Mouse (Mus musculus) frontal cortex, postnatal 14 days (tissue): ENCODE measurements around the gene Lpgat1.

Source experiments
- DNase-seq, 2 experiments: peaks; one replicate each; pipeline ENCODE4 v3.0.0; 2022; ENCODE audit warnings: low spot score in 2 of 2

Gene Lpgat1

DNA sequence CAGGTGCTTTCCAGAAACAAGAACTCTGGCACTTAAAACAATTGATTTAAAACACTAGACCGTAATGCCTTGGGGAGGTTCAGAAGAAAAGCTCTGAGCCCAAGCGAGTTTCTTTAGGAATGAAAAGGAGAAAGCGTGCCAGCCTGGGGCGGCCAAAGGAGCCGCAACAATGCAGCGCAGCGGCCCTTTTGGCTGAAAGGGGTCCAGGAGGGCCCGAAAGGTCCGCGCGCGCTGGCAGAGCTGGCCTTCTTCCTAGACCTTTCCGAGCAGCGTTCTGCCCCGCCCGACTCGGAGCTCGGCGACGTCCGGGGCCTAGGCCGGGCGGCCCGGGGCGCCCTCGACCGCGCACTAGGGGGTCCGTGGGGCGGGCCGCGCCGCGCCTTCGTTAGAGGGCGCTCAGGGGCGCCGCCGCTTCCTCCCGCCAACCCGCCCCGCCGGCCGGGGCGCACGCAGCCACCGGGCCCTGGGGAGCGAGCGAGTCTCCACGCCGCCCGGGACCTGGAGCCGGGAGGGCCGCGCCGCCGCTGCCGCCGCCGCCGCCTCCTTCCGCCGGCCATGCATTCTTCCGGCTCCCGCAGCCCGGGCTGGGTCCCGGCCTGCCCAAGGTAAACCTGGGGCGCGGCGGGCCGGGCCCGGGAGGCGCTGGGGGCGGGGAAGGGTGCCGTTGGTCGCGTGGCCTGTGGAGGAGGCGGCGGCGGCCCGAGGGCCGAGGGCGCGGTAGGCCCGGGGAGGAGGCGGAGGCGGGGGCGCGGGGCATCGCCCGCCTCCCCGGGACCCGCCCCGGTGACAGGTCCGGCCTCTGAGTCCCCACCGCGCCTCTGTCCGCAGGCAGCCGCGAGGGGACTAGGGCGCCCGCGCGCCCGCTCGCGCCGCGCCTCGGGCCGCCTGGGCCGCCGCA, at the start of gene Lpgat1:
Lpgat1 (plus strand) TSS at position 234 of the 898 bp plus-strand sequence.
- peak; percentile 20 to 51 for DNase-seq

DNA sequence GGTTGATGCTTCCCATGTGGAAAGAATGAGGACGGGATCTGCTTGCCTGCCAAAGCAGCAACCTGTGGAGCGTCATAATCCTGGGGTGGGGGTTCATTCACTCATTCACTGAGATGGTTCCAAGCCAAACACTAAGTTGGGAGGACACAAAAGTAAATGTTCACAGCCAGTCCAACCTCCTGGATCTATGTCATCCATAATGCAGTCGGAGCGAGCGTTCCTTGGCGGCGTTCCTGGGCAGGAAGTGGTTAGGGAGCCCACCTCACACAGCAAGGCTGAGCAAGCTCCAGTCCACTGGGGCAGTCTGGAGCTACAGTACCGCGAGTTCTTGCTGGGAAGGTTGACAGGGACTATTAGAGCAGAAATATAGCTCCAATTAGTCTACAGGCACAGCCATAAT, 49.6 kb upstream of the Lpgat1 start:
- no peak for DNase-seq

DNA sequence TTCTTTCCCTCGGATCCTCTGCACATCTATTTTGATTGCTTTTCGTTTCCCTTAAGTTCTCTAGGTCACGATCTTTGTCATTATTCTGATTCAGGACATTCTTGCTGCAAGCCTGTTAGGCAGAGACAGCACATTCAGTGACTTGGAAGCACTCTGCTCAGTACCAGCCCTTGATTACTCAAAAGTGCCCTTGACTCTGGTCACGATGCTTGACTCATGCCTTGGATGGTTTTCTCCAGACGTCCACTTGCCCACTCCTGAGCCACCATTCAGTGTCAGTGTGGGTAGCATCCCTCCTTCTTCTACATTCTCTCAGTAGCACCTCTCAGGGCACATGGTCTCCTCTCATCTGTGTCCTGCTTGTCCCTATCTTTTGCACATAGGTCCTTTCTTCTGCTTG, 43.6 kb upstream of the Lpgat1 start:
- DNase-seq, result no peak

DNA sequence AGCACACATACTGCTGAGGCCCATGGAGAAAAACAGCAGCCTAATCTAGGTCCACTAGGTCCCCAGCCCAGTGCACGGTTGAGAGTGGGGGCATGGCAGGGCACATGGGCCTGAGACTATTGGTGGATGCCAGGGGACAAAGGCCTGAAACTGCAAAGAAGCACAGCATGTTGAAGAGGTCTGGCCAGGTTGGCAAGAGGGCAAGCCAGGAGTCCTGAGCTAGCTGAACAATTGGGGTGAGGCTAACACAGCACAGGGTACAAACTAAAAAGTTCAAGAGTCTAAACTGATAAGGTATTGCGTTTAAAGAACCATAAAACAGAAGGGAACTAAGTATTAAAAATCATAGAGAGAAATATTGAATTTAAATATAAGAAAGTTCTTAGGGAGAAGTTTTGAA, 36.0 kb upstream of the Lpgat1 start:
- no peak for DNase-seq

DNA sequence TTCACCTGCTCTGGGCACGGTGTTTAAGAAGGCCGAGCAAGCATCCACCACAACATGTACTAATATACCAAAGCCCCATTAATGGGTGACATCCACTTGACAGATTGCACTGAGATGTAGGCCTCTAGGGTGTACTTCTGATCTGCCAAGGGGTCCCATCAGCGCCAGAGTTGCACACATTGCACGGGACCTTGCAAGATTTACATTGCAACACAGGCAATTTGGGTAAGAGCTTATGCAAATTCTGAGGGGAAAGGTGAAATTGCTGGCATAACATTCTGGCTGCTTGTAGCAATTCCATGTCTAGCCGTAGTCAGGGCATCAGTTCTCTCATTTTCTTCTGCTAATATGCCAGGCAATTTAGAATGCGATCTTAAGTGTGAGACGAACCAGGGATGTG, 30.1 kb upstream of the Lpgat1 start:
- DNase-seq, result no peak

DNA sequence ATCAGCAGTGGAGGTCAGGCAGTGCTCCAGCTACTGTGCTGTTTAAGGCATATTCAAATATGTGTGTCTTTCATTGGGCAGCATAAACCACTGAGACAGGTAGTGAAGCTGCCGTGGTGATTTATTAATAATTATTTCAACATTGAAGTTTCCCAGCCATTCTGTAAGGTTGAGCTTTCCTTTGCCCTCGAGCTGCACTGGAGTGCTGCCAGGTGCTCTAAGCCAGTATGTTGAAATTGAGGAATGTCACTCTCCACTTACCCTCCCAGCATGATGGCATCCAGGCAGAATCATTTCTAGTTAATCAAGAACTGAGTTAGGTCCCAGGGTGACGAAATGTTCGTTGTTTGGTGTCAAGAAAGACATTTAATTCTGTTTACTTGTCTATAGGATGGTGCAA, 24.4 kb upstream of the Lpgat1 start:
- DNase-seq, result no peak

DNA sequence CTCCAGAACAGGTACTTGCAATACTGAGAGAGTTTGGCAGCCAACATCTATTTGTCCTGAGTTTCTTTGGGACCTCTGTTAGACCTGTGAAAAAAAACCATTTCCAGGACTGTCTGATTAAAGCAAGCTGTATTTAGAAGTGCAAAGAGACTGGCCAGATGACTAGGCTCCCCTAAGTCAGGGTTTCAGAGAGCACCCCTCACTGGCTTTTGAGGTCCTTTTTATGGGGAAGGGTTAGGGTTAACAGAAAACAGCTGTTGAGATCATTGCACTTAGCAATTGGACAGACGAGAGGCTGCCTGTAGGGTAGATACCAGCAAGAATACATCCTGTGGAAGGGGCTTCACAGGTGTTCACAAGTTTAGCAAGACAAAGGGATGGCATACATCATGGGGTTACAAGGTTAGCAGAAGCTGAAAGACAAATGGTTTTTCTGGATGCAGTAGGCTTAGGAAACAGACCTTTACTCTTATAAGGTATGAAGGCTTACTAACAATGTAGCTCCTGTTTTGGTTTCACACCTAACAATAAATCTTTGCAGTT, 19.3 kb upstream of the Lpgat1 start:
- no peak for DNase-seq

DNA sequence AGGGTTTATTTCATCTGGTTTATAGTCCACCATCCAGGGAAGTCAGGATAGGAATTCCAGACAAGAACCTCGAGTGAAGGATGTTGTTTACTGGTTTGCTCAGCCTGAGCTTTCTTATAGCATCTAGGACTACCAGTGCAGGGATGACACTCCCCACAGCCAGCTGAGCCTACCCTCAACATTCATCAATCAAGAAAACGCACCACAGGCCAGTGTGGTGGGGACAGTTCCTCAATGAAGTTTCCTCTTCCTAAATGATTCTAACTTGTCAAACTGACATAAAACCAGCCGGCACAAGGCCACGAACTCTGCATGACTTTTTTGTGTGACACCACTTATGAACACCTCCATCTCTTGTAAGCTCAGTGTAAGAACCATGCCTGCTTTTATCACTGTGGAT, 13.1 kb upstream of the Lpgat1 start:
- DNase-seq, result no peak

DNA sequence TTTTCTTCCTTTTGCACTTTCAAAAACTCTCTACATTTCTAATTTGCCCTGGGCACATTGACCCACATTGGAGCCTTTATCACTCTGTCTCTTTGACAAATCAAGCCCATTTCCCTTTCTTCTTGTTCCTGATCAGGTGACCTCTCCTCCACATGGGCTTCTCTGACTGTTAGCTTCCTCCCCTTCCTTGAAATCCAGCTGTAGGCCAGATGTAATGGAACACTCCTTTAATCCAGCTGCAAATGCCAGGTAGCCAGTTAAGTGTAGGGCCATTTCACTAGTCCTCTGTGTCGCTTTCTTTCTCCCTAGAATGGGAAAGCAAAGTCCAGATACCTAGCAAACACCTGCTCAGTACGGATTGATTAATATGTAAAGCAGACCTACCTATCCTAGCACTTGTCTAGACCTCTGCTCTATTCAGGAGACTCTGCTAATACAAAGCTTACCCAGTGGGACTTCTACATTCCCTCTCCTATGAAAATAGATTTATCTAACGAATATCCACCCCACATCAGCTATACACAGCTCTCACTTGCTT, 11.0 kb upstream of the Lpgat1 start:
- no peak for DNase-seq

DNA sequence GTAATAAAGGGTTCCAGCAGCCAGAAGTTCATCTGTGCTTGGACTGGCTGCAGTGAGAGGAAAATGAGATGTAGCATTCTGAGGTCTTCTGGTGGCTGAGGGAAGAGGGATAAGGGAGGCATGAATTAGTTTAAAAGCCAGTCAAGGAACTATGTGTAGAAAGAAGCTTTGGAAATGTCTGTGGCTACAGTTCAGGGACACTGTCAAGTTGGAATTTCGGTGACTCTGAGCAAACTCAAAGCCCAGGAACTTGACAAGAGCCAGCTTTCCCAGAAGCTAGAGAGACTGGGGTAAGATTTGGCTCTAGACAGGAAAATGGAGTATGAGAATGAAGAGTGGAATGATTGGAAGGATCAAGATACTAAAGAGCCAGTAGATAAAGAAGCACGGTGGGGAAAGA, 7.8 kb upstream of the Lpgat1 start:
- no peak for DNase-seq

DNA sequence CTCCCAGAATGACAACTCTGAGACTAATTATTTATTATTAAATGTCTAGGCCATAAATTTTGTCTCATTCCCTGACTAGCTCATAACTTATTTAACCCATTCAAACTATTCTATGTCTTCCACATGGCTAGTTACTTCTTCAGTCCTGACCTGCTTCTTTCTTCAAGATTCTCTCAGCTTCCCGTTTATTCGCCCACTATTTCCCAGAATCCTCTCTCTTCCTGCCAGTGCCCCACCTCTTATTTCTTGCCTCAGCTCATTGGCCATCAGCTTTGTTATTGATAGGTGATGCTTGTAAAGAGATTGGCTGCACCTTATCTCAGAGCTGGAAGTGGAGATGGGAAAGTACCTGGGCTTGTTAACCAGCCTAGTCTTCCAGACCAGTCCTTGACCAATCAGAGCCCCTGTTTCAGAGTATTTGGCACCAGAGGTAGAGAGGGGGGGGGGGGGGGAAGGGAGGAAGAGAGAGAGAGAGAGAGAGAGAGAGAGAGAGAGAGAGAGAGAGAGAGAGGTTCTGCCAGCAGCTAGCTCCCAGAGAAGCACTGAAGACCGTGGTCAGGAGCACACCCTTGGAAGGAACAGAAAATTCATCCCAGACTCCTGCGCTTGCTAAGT, 5.3 kb upstream of the Lpgat1 start:
- no peak for DNase-seq

DNA sequence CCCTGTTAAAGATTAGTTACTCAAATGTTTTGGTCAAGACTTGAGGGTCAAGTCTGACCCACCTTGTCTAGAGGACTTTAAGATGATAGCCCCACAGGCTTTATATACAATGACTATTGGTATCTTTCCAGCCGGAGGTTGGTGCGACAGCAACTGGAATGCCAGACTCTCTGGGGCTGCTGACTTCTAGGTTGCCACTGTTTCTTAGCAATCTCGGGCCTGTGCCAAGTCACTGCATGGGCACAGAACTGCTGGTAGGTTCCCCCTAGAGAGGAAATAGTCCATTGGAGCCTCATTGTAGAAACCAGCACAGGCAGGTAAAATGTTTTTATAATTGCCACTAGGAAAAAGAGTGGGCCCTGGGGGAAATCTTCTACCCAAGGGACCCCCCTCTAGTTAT, 3.8 kb upstream of the Lpgat1 start:
- no peak for DNase-seq

DNA sequence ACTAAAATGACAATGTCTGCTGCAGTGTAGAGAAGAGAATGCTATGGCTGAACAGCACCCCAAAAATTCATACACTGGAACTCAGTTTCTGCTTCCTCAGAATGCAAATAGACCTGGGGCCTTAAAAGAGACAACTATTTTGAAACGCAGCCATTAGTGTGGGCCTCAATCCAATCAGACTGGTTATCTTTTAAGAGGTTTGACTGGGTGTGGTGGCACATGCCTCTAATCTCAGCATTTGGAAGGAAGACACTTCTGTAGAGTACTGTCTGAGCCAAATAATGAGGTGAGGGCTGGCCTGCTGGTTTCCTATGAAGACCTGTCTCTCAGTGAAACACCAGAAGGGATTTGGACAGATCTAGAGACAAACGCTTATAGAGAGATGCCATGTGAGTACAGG, 2.5 kb upstream of the Lpgat1 start:
- DNase-seq, result no peak

DNA sequence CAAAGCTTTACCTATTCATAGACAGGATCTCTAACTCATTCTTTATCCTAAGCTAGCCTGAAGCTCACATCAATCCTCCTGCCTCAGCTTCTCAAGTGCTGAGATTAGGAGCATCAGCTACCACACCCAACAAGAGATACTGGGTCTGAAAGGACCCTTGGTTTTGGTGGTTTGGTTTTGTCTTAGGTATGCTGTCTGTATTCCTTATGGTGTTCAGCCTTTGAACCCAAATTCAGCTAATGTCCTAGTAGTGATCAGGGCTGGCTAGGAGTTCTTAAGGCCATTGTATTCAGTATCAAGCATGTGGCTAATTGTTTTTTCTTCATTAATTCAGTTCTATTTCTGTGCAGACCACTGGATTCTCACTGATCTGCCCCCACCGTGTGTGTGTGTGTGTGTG, 493 bp upstream of the Lpgat1 start:
- no peak for DNase-seq

DNA sequence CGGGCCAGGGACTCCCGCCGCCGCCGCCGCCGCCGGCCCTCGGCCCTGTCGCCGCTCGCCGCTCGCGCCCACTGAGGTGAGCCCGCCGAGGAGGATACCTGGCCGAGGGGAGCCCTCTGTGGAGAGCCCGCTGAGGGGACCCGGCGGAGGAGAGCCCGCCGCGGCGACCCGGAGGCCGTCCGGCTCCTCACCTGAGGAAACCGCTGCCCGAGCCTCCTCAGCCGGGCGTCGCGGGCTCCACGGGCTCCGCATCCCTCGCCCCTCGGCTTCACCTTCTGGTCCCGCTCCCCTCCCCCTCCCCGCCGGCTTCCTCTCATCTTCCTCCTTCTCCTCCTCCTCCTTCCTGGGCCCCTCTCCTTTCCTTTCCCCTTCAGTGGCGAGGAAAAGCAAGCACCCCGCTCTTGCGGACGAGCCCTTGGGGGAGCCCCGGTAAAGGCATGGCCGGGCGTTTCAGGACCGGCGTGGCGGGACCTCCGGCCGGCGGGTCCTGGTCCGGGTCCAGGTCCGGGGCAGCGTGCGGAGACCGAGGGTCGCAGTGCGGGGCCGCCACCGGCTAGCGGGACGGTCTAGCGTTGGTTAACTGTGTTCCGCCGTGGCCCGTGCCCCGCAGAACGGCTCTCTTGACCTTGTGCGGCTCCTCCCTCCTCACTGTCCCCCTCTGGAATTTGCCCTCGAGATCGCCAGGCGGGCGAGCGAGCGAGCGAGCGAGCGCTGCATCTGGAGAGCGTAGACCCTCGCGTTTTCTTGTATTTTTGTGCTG, 1.1 kb downstream of the Lpgat1 start:
- peak; percentile 18 to 19 for DNase-seq

DNA sequence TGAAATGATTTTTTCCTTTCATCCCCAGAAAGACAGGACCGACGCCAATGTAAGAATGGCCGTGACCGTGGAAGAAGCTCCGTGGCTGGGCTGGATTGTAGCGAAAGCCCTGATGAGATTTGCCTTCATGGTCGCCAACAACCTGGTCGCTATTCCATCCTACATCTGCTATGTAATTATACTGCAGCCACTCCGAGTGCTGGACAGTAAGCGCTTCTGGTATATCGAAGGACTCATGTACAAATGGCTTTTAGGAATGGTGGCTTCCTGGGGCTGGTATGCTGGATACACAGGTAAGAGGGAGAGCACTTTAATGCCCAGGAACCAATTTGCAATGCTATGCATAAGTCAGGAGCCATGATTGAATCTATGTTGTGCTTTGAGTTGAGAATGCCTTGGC, 1.7 kb downstream of the Lpgat1 start:
- no peak for DNase-seq

DNA sequence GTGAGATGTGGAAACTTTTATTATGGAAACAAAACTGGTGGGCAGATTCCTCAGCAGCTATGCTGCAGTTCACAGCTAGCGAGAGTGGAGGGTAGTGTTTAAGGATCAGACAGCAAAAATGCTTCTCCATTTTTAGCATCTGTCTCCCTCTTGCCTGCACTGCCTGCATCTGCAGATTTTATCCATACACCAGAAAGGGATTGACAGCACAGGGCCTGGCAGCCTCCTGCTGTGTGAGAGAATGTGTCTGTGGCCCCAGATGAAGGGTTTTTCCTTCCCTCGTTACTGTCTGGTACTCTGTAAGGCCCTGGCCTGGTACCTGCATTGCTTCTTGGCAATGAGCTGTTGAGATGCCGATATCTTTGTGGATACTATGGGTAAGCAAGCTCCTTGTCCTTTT, 2.8 kb downstream of the Lpgat1 start:
- DNase-seq, result peak; percentile 11 to 25

DNA sequence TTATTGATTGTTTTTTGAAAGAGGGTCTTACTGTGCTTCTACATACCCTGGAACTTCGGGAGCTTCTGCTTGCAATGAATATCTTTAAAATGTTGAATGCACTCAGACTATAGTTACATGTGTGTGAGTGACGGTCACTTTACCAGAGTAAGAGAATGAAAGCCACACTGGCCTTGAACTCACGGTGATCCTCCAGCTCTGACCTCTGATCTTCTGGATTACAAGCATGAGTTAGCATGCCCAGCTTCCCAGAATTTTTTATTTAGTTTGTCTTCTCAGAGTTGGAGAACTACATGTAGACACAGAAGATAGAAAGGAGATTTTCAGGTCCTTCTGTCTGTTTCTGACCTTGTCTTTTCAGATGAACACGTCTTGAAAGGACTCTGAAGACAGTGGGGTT, 5.1 kb downstream of the Lpgat1 start:
- no peak for DNase-seq

DNA sequence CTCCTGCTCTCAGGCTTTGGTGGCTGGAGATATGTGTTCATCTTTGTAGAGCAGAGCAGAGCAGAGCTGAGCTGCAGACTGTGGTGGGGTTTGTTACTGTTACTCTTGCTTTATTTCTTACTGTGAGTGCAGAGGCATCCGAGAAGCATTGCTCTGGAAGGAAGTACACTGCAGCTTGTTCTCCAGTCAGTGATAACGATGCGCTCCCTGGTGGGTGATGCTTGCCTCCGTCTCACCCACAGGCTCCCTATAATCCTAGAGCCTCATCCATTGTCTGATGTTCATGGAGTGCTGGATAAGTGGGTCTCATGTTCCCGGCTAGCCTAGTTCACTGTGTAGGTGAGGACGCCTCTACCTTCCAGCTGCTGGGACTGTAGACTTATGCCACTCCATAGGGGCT, 6.0 kb downstream of the Lpgat1 start:
- DNase-seq, result no peak

DNA sequence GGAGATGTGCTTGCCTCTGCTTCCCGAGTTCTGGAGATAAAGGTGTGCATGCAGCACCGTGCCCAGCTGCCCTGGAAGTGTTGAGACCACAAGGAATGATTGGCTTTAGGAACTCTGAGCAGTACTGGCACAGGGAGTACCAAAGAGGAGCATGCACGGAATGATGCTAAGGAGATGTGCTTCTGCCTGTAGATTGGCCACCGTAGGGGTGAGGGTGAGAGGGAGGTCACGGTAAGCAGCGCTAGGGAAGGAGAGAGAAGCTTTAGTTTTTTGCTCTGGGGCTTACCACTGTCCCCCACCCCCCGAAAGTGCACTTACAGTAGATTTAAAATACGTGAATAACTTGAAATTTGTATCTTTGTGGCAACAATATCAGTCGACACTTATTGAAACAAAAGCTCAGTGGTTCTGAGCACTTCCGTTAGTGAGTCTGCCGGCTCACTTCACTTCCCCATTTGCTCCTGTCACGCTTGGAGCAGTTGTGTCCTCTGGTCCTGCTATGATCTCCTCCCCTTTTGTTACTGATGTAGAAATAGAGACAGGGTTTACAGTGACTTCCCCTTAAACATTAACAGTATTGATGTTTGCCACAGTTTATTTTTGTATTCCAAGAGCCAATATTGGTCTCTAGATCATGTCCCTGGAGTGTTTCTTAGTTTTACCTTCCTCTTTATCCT, 6.9 kb downstream of the Lpgat1 start:
- no peak for DNase-seq

DNA sequence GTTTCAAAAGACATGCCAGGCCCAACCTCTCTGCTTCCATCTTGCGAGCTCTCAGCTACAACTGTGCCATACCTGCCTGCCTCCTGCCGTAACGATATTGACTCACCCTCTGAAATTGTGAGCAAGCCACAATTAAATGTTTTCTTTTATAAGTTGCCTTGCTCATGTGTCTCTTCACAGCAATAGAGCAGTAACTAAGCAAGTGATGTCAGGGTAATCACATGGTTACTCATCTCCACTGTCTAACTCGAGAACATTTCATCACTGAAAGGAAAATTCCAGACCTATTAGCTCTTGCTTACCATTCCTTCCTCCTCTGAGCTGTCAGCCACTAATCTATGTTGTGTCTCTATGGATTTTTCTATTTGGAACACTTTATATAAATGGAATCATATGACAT, 15.0 kb downstream of the Lpgat1 start:
- DNase-seq, result no peak

DNA sequence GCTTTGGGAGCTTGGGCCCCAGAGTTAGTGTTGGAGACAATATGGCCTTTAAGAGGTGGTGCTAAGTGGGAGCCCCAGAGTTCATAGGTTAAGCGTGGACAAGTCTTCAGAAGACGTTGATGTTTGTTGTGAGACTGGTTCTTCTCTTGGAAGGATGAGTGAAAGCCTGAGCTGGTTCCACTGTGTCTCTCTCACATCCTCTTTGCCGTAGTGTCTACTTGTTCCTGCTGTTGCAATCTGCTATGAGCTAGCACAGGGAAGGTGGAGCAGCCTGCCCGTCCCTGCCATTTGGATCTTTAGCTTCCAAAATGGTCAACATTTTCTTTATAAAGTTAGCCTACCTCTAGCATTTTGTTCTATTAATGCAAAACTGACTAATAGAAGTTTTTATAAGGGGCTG, 16.2 kb downstream of the Lpgat1 start:
- no peak for DNase-seq
